Mouse (Mus musculus) liver, adult 2 months (tissue): Measurements from ENCODE around the gene Trp73. TPM values are rescaled to one million over a fixed set of nuclear protein-coding genes. Genes with fewer than 3 reads are reported as not detected.

Experiments used
- DNase-seq: peaks from one replicate; pipeline ENCODE4 v3.0.0-alpha.2; 2011; ENCODE audit warnings: low read depth, low spot score; ENCODE audit errors: extremely low read depth
- H3K27ac ChIP-seq: fragments of 200-500 bp; replicated peaks from 2 replicates; pipeline ENCODE4 v1.5.1; 2012; ENCODE audit warnings: low read depth, mild to moderate bottlenecking, control low read depth, inconsistent platforms, low read length; ENCODE audit not compliant: insufficient read depth
- H3K27me3 ChIP-seq: fragments of 200-500 bp; 2 replicates; pipeline ENCODE4 v1.6.1; 2012; ENCODE audit warnings: mild to moderate bottlenecking, moderate library complexity, low read length, inconsistent platforms; ENCODE audit not compliant: control insufficient read depth, insufficient read depth
- H3K36me3 ChIP-seq: fragments of 200-500 bp; 2 replicates; pipeline ENCODE4 v1.6.1; 2012; ENCODE audit warnings: low read length, inconsistent platforms; ENCODE audit not compliant: control insufficient read depth, insufficient read depth
- H3K4me1 ChIP-seq: fragments of 200-500 bp; 2 replicates; pipeline ENCODE4 v1.6.1; 2011; ENCODE audit warnings: low read length; ENCODE audit not compliant: control insufficient read depth, insufficient read depth
- H3K4me3 ChIP-seq: fragments of 200-500 bp; 2 replicates; pipeline ENCODE4 v1.5.1; 2011; ENCODE audit warnings: low read depth, mild to moderate bottlenecking, control low read depth, low read length, moderate library complexity; ENCODE audit not compliant: insufficient read depth
- H3K79me2 ChIP-seq: fragments of 200-500 bp; 2 replicates; pipeline ENCODE4 v1.6.1; 2012; ENCODE audit warnings: inconsistent platforms, mild to moderate bottlenecking, low read length, moderate library complexity; ENCODE audit not compliant: control insufficient read depth, insufficient read depth
- H3K9ac ChIP-seq: fragments of 200-500 bp; 2 replicates; pipeline ENCODE4 v1.6.1; 2012; ENCODE audit warnings: low read depth, mild to moderate bottlenecking, control low read depth, inconsistent platforms, low read length
- CTCF ChIP-seq: fragments of 200-500 bp; IDR thresholded peaks from 2 replicates; pipeline ENCODE4 v1.5.1; 2011; ENCODE audit warnings: low read depth, low read length, control low read depth
- POLR2A ChIP-seq: fragments of 200-500 bp; IDR thresholded peaks from 2 replicates; pipeline ENCODE4 v1.6.1; 2011; ENCODE audit warnings: low read length, control low read depth; ENCODE audit not compliant: insufficient read depth; ENCODE audit errors: extremely low read depth
- WGBS: fragments of 180-500 bp; shearing (Covaris S2); methylation state at CpG from one replicate; pipeline ENCODE4 v1.1.7; 2018; 5-methylcytosine and 5-hydroxymethylcytosine counted together
- polyA plus RNA-seq: library from polyadenylated mRNA; depleted of rRNA; stranded (reverse); fragments of >200 nt; gene quantifications from 2 replicates; pipeline ENCODE4 v1.2.3, GENCODE M21; 2012
- total RNA-seq: library from RNA; depleted of rRNA; stranded (reverse); fragments of >200 nt; gene quantifications from 2 replicates; pipeline ENCODE4 v1.2.3, GENCODE M21; 2014

Trp73 gene
- total and polyA plus RNA-seq, 2 experiments: not detected

DNA sequence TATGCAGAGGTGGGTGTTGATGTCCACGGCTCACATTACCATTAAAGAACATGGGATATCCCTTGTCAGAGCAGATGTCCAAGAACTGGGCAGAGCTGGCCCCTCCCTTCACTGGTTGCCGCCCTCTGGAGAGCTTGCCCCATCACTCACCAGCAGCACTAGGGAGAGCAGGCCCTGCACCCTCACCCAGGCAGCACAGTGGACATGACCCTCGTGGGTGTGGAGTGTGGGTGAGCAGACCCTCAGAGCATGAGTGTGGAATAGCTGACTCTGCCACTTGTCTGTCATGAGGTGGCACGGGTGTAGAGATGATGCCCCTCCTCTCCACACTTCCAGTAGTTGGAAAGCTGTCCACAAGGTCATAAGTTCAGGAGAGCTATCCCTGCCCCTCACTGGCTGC lies 5.2 kb downstream of the Trp73 start:
- Histone ChIP-seq H3K4me1 (no peaks in the 10 kb centered on the region), H3K27ac (no peak overlapping the region), H3K79me2 (no peaks in the 10 kb centered on the region), H3K36me3 (no peaks in the 10 kb centered on the region), H3K27me3 (peaks cover 7% of the 10 kb centered on the region), H3K4me3 (no peak overlapping the region), H3K9ac (no peak overlapping the region)
- no peak for DNase-seq
- TF ChIP-seq POLR2A (no peak), CTCF (no peak)
- WGBS: 52% methylated on average over 4 of the region's 4 CpGs

DNA sequence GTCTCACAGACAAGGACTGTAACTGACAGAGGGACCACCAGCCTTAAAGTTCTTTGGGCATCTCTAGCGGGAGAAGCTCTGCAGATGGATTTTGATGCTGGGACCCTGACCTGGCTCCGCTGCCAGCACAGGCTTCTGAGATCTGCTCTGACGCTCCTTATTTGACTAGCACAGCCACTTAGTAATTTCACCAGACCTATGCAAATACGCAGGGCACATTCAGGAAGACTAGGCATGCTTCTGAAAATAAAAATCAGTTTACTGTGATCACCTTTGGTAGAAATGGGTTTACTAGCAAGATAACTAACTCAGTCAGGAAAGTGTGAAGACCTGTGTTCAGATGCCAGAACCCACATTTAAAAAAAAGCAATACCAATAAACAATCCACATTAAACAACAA lies 8.1 kb downstream of the Trp73 start:
- H3K4me3 ChIP-seq: no peak overlapping the region
- no peaks in the 10 kb centered on the region for H3K36me3 ChIP-seq
- H3K9ac ChIP-seq: no peak overlapping the region
- no peak for TF ChIP-seq POLR2A
- no peak for TF ChIP-seq CTCF
- no peaks in the 10 kb centered on the region for H3K27me3 ChIP-seq
- H3K4me1 ChIP-seq: no peaks in the 10 kb centered on the region
- H3K27ac ChIP-seq: no peak overlapping the region
- H3K79me2 ChIP-seq: no peaks in the 10 kb centered on the region
- DNase-seq: no peak
- 88% methylated on average over 4 of the region's 4 CpGs for WGBS

DNA sequence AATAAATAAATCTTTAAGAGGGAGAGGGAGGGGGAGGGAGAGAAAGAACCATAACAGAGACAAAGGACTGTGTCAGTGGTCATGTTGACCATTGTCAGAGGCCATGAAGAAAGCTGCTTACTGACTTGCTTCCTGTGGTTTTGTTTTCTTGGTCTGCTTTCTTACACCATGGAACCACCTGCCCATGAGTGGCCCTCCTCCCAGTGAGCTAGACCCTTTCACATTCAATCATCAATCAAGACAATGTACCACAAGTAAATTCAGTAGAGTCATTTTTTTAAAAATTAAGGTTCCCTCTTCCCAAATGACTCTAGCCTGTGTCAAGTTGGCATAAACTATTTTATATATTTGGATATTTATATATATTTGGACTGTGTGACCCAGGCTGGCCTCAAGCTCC lies 10.1 kb downstream of the Trp73 start:
- Histone ChIP-seq H3K9ac (no peak overlapping the region), H3K27ac (no peak overlapping the region), H3K27me3 (no peaks in the 10 kb centered on the region), H3K36me3 (no peaks in the 10 kb centered on the region), H3K79me2 (no peaks in the 10 kb centered on the region), H3K4me3 (no peak overlapping the region), H3K4me1 (no peaks in the 10 kb centered on the region)
- DNase-seq: no peak
- TF ChIP-seq CTCF: no peak
- TF ChIP-seq POLR2A: no peak

DNA sequence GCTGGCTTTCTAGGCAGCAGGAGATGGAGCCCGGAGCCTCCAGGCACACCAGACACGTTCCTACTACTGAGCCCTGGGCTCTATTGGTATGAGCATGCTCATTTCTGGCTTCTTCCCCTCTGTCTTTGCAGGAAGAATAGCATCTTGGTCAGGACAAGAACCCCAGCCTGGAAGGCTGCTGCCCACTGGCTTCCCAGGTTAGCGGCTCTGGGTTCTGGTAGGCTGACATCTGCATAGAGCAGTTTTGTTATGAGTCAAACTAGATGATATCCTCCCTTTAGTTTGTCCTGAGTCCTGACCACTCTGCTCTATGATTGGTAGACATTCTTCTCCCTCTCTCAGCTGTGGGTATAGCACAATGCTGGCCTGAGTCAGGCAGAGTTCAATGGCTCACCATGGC lies 12.7 kb downstream of the Trp73 start:
- no peak for DNase-seq
- H3K4me1 ChIP-seq: no peaks in the 10 kb centered on the region
- H3K27ac ChIP-seq: no peak overlapping the region
- WGBS: 71% methylated on average over 3 of the region's 3 CpGs
- no peak for TF ChIP-seq CTCF
- TF ChIP-seq POLR2A: no peak
- H3K27me3 ChIP-seq: no peaks in the 10 kb centered on the region
- H3K36me3 ChIP-seq: no peaks in the 10 kb centered on the region
- no peaks in the 10 kb centered on the region for H3K79me2 ChIP-seq
- no peak overlapping the region for H3K9ac ChIP-seq
- H3K4me3 ChIP-seq: no peak overlapping the region

DNA sequence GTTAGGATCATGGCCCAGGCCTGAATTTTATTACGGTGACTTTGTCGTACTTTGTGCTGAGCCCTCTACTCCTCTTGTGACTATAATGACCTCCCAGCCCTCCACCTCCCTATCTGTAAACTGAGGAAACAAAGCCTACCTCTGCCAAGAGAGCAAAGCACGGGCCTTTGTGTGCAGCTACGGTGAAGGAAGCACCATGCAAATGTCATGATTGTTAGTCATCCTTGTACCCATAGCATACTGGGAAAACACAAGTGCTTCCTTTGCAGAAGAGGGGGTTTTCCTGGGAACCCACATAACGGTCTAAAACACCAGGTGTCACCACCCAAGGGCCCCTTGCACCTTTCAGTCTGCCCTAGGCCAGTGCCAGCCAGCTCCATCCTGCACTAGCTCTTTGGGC lies 14.8 kb downstream of the Trp73 start:
- Histone ChIP-seq H3K4me3 (no peak overlapping the region), H3K27me3 (no peaks in the 10 kb centered on the region), H3K79me2 (no peaks in the 10 kb centered on the region), H3K9ac (no peak overlapping the region), H3K4me1 (no peaks in the 10 kb centered on the region), H3K36me3 (no peaks in the 10 kb centered on the region), H3K27ac (no peak overlapping the region)
- no peak for TF ChIP-seq CTCF
- no peak for TF ChIP-seq POLR2A
- 84% methylated on average over 5 of the region's 5 CpGs for WGBS
- no peak for DNase-seq

DNA sequence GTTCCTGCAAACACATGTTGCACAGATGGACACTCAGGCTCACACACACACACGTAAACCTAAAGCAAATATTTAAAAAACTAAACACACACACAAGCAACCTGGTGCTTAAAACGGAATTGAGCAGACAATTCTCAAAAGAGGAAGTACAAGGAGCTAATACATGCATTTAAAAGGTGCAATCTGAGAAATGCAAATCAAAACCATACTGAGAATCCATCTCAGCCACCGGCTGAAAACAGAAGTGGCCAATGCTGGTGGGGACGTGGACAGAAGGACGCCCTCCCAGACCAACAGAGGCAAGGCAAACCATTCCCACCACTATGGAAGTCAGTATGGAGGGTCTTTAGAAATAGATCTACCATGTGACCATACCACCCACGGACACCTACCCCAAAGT lies 16.5 kb downstream of the Trp73 start:
- no peak for DNase-seq
- no peaks in the 10 kb centered on the region for H3K79me2 ChIP-seq
- no peaks in the 10 kb centered on the region for H3K36me3 ChIP-seq
- WGBS: 52% methylated on average over 6 of the region's 6 CpGs
- H3K27me3 ChIP-seq: no peaks in the 10 kb centered on the region
- H3K4me3 ChIP-seq: no peak overlapping the region
- H3K4me1 ChIP-seq: no peaks in the 10 kb centered on the region
- no peak overlapping the region for H3K27ac ChIP-seq
- no peak for TF ChIP-seq POLR2A
- TF ChIP-seq CTCF: no peak
- H3K9ac ChIP-seq: no peak overlapping the region
